Mouse (Mus musculus) midbrain, embryonic 14.5 days (tissue): Measurements from ENCODE around the gene 2410004B18Rik. TPM values are rescaled to one million over a fixed set of nuclear protein-coding genes. Genes with fewer than 3 reads are reported as not detected.

ENCODE experiments used
- ATAC-seq: fragments of 200-750 bp; cut with Nextera tagmentation; 2 replicates; pipeline ENCODE4 v1.8.0; 2017; ENCODE audit warnings: moderate number of reproducible peaks, moderate library complexity; ENCODE audit not compliant: low FRiP score, low TSS enrichment
- DNase-seq: peaks from one replicate; pipeline ENCODE4 v3.0.0-alpha.2; 2015
- H3K27ac ChIP-seq: fragments of 300-500 bp; sonication (generic); replicated peaks from 2 replicates; pipeline ENCODE4 v1.5.1; 2014; ENCODE audit warnings: mild to moderate bottlenecking, low read depth, low read length, moderate library complexity
- H3K27me3 ChIP-seq: fragments of 300-500 bp; sonication (generic); 2 replicates; pipeline ENCODE4 v1.6.1; 2014; ENCODE audit warnings: low read length, control low read depth, mixed read lengths; ENCODE audit not compliant: control insufficient read depth, insufficient read depth
- H3K36me3 ChIP-seq: fragments of 300-500 bp; sonication (generic); 2 replicates; pipeline ENCODE4 v1.6.1; 2014; ENCODE audit warnings: low read length, control low read depth; ENCODE audit not compliant: control insufficient read depth, insufficient read depth
- H3K4me1 ChIP-seq: fragments of 300-500 bp; sonication (generic); 2 replicates; pipeline ENCODE4 v1.6.1; 2014; ENCODE audit warnings: mild to moderate bottlenecking, antibody characterized with exemption, low read length, control low read depth; ENCODE audit not compliant: control insufficient read depth, insufficient read depth
- H3K4me2 ChIP-seq: fragments of 300-500 bp; sonication (generic); 2 replicates; pipeline ENCODE4 v1.6.1; 2014; ENCODE audit warnings: mild to moderate bottlenecking, low read length, moderate library complexity
- H3K4me3 ChIP-seq: fragments of 300-500 bp; sonication (generic); replicated peaks from 2 replicates; pipeline ENCODE4 v1.5.1; 2014; ENCODE audit warnings: low read depth, low read length
- H3K9ac ChIP-seq: fragments of 300-500 bp; sonication (generic); replicated peaks from 2 replicates; pipeline ENCODE4 v1.6.1; 2014; ENCODE audit warnings: mild to moderate bottlenecking, low read length, moderate library complexity
- H3K9me3 ChIP-seq: fragments of 300-500 bp; sonication (generic); 2 replicates; pipeline ENCODE4 v1.6.1; 2016; ENCODE audit warnings: low read length, control low read depth, mixed read lengths; ENCODE audit not compliant: control insufficient read depth
- WGBS: fragments of 180-500 bp; shearing (Covaris S2); extraction: QIAGEN DNeasy Blood & Tissue Kit; methylation state at CpG from one replicate; pipeline ENCODE4 v1.1.7; 2014; 5-methylcytosine and 5-hydroxymethylcytosine counted together
- polyA plus RNA-seq: library from polyadenylated mRNA; unstranded; fragments of >200 nt; fragmentation: Nextera tagmentation; extraction: Ambion mirVana; gene quantifications from 2 replicates; pipeline ENCODE4 v1.2.1, GENCODE M21; 2014

The 2410004B18Rik gene
- polyA plus RNA-seq, 1 experiment from 2014 or later = 76.6 TPM

DNA sequence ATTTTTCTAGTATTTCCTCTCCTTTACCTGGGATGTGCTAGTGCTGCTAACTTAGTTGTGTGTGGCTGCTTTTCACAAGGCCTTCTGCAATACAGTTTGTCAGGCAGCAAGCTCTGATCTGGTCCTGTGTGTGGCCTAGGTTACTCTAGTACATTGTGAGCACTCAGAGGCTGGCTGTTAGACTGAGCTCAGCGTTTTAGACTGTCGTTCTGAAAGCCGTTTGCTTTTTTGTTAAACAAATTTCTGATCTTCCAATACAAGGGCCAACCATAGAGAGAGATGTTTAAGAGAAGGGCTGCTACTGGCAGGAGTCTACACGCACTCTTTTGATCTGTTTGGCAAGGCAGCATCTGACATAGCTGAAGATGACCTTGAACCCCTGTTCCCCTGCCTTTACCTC, 2.2 kb downstream of the 2410004B18Rik start:
- DNase-seq = no peak
- Histone ChIP-seq H3K27me3 (no peaks in the 10 kb centered on the region), H3K4me2 (peak overlapping the region; percentile 80; the same call in 1 of the 2 replicates), H3K9me3 (no peaks in the 10 kb centered on the region), H3K4me1 (peaks cover 21% of the 10 kb centered on the region), H3K27ac (no peak overlapping the region), H3K4me3 (no peak overlapping the region), H3K36me3 (peaks cover 44% of the 10 kb centered on the region), H3K9ac (no peak overlapping the region)
- WGBS = 88% methylated on average over 4 of the region's 4 CpGs
- no peak for ATAC-seq

DNA sequence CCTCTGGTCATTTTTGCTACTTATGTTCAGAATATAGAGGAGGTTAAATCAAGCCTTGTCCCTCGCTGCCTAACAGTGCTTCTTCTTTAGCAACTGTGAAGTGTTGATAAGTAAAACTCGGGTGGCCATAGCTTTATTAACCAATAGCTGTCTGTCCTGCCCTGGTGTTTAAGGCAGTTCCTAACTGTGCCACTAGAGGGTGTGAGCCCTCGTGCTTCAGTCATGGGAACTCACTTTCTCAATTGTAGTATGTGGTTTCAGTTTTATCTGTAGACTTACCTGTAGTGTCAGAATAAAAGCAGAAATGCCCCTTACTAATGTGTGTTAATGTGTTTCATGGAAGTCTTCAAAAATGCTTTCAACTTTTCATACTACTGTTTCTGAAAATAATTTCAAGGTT, 4.2 kb downstream of the 2410004B18Rik start:
- peaks cover 49% of the 10 kb centered on the region for H3K36me3 ChIP-seq
- WGBS = 17% methylated on average over 3 of the region's 3 CpGs
- H3K4me3 ChIP-seq = no peak overlapping the region
- ATAC-seq (no peak), DNase-seq (peak; percentile 86)
- no peak overlapping the region for H3K4me2 ChIP-seq
- no peak overlapping the region for H3K9ac ChIP-seq
- H3K4me1 ChIP-seq = peaks cover 21% of the 10 kb centered on the region
- H3K27me3 ChIP-seq = no peaks in the 10 kb centered on the region
- no peak overlapping the region for H3K27ac ChIP-seq
- no peaks in the 10 kb centered on the region for H3K9me3 ChIP-seq

DNA sequence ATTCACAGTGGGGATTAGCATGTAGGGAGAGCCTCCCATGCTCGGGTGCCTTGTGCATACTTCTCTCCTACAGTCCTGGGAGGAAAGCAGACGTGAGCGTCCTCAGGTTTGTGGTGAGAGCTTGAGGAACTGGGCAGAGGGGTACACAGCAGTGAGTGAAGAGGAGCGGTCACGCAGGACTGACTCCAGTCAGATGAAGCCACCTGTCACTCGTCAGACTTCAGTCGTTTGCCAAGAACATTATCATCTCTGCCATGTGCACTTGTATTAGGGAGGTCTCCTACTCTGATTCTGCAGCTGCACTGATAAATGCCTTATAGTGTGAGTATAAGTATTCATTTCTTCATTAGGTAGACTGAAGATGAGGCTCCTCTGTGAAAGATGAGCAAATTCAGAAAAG, 6.5 kb downstream of the 2410004B18Rik start:
- Histone ChIP-seq H3K4me1 (peaks cover 8% of the 10 kb centered on the region), H3K4me3 (no peak overlapping the region), H3K9me3 (no peaks in the 10 kb centered on the region), H3K36me3 (peaks cover 47% of the 10 kb centered on the region), H3K27me3 (no peaks in the 10 kb centered on the region), H3K4me2 (no peak overlapping the region), H3K27ac (no peak overlapping the region), H3K9ac (no peak overlapping the region)
- DNase-seq (no peak), ATAC-seq (no peak)
- 79% methylated on average over 7 of the region's 7 CpGs for WGBS

GRCm38 (mm10) chr3:145945904-145946303, 8.1 kb downstream of the 2410004B18Rik start:
- H3K4me3 ChIP-seq = no peak overlapping the region
- peaks cover 34% of the 10 kb centered on the region for H3K36me3 ChIP-seq
- H3K27ac ChIP-seq = no peak overlapping the region
- DNase-seq = no peak
- 0 out of 2 replicates have a peak, but pooled peaks cover 3% of the 10 kb centered on the region for H3K4me1 ChIP-seq
- no peak overlapping the region for H3K9ac ChIP-seq
- H3K4me2 ChIP-seq = no peak overlapping the region
- H3K27me3 ChIP-seq = no peaks in the 10 kb centered on the region
- 88% methylated on average over 3 of the region's 3 CpGs for WGBS
- H3K9me3 ChIP-seq = no peaks in the 10 kb centered on the region
- no peak for ATAC-seq

DNA sequence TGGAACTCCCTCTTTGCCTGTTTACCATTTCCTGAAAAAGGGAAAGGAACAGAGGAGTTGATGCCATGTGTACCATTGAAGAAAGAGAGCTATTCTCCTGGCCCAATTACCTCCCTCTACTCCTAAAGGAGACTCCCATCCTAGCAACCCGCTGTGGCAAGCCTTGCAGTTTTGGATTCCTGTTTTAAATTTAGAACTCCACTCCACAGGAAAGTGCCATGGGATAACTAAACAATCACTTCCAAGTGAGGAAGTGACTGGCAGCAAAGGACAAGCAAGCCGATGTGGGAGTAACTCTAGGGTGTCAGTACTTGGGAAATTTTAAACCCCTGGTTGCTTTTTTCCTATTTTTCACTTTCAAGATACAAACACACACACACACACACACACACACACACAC, 8.8 kb downstream of the 2410004B18Rik start:
- WGBS = 74% methylated on average over 2 of the region's 2 CpGs
- no peak for ATAC-seq
- DNase-seq = no peak

DNA sequence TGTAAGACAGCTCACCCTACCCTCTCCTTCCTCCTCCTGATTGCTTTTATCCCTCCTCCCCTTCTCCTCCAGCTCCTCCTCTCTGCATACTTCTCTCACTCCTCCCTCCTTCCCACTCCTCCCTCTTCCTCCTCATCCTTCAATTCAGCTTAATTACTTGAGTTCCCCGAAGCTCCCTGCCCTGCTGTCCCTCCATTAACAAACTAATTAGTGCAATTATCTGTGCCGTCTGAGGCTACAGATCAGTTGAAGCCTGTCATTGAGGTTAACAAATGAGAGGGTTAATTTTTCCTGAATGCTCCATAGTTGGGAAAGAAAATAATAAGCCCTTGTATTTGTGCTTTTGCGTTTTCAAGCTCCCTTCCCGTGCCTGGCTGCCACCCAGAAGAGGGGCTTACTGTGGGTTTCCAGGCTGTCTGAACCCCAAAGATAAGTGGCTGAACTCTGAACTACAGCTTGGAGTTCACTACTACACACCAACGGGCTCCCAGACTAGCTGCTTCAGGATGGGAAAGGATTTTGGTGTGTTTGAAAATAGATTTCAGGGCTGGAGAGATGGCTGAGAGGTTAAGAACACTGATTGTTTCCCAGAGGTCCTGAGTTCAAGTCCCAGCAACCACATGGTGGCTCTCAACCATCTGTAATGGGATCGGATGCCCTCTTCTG, 9.9 kb downstream of the 2410004B18Rik start:
- Histone ChIP-seq H3K9ac (no peak overlapping the region), H3K36me3 (peaks cover 26% of the 10 kb centered on the region), H3K4me3 (no peak overlapping the region), H3K4me1 (0 out of 2 replicates have a peak, but pooled peaks cover 3% of the 10 kb centered on the region), H3K4me2 (no peak overlapping the region), H3K27ac (no peak overlapping the region), H3K9me3 (no peaks in the 10 kb centered on the region), H3K27me3 (no peaks in the 10 kb centered on the region)
- 52% methylated on average over 6 of the region's 6 CpGs for WGBS
- DNase-seq (no peak), ATAC-seq (no peak)

More for the DNA sequence above, 8.8 kb downstream of the 2410004B18Rik start:
- Histone ChIP-seq H3K4me1 (0 out of 2 replicates have a peak, but pooled peaks cover 3% of the 10 kb centered on the region), H3K4me3 (no peak overlapping the region), H3K36me3 (peaks cover 28% of the 10 kb centered on the region), H3K9me3 (no peaks in the 10 kb centered on the region), H3K27me3 (no peaks in the 10 kb centered on the region), H3K9ac (no peak overlapping the region), H3K4me2 (no peak overlapping the region), H3K27ac (no peak overlapping the region)

- peak; percentile 80 for ATAC-seq
- Histone ChIP-seq H3K4me2 (peak overlapping the region; percentile 48), H3K27ac (no peak overlapping the region), H3K27me3 (no peaks in the 10 kb centered on the region), H3K4me1 (0 out of 2 replicates have a peak, but pooled peaks cover 3% of the 10 kb centered on the region), H3K36me3 (peaks cover 2% of the 10 kb centered on the region), H3K9me3 (no peaks in the 10 kb centered on the region), H3K4me3 (0 out of 2 replicates have a peak overlapping the region, but pooled peaks have one; percentile 3), H3K9ac (peak overlapping the region; percentile 37)
- WGBS = 9% methylated on average over 15 of the region's 15 CpGs
- DNase-seq = peak; percentile 85
Observed at GRCm38 (mm10) chr3:145950034-145950814, 12.4 kb downstream of the 2410004B18Rik start.

GRCm38 (mm10) chr3:145950815-145951130, 13.0 kb downstream of the 2410004B18Rik start:
- no peak overlapping the region for H3K9ac ChIP-seq
- H3K27me3 ChIP-seq = no peaks in the 10 kb centered on the region
- H3K4me2 ChIP-seq = no peak overlapping the region
- 0 out of 2 replicates have a peak, but pooled peaks cover 3% of the 10 kb centered on the region for H3K4me1 ChIP-seq
- H3K4me3 ChIP-seq = no peak overlapping the region
- H3K36me3 ChIP-seq = no peaks in the 10 kb centered on the region
- 57% methylated on average over 5 of the region's 5 CpGs for WGBS
- no peaks in the 10 kb centered on the region for H3K9me3 ChIP-seq
- no peak for DNase-seq
- no peak overlapping the region for H3K27ac ChIP-seq
- ATAC-seq = no peak
